Mouse (Mus musculus): ENCODE measurements around the gene Plcxd2. TPM values are rescaled to one million over a fixed set of nuclear protein-coding genes. Genes with fewer than 3 reads are reported as not detected.
A peak's percentile ranks its signal among the peaks of the same experiment; 100 is the strongest.

The Plcxd2 gene
- polyA plus RNA-seq, 1 experiment from 2014 or later: 6.6 TPM

DNA sequence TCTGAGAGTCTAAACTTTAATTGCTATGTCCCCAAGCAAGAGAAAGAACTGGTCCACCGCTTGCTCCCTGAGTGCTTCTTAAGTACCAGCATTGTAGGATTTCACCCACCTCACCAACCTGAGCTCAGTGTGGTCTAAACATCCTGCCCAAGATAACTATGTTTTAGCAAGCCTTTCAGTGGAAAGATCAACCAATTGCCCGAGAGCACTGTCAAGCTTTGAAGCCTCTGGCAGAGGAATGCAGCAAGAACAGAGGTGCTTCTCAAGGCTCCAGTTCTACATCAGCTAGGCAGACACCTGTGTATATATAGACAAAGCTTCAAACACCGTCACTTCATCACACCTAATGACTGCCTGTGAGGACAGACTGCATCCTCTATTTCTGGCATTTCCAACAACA is 1.3 kb downstream of the Plcxd2 start:
- Histone ChIP-seq H3K4me3 (ENCODE audit: low read depth, low read length) (peak overlapping the region; percentile 64), H3K4me1 (ENCODE audit: insufficient read depth) (peaks cover 6% of the 10 kb centered on the region), H3K27me3 (ENCODE audit: insufficient read depth, low read length) (no peaks in the 10 kb centered on the region), H3K36me3 (replicated peaks; ENCODE audit: insufficient read depth, low read length) (no peaks in the 10 kb centered on the region), H3K4me2 (ENCODE audit: low read depth, low read length) (peak overlapping the region; percentile 86), H3K27ac (ENCODE audit: low read depth) (no peak overlapping the region), H3K9me3 (ENCODE audit: low read length) (peaks cover 4% of the 10 kb centered on the region; the same call in 1 of the 2 replicates), H3K9ac (replicated peaks) (peak overlapping the region; percentile 23; the same call in 1 of the 2 replicates)
- no peak for ATAC-seq
- DNase-seq: no peak
- TF ChIP-seq CTCF (IDR thresholded peaks at IDR 0.05; ENCODE audit: low read depth) (no peak), EP300 (IDR thresholded peaks at IDR 0.05; ENCODE audit: low read depth) (no peak)
- 49% methylated on average over 3 of the region's 3 CpGs for WGBS (ENCODE audit: insufficient replicate concordance)

DNA sequence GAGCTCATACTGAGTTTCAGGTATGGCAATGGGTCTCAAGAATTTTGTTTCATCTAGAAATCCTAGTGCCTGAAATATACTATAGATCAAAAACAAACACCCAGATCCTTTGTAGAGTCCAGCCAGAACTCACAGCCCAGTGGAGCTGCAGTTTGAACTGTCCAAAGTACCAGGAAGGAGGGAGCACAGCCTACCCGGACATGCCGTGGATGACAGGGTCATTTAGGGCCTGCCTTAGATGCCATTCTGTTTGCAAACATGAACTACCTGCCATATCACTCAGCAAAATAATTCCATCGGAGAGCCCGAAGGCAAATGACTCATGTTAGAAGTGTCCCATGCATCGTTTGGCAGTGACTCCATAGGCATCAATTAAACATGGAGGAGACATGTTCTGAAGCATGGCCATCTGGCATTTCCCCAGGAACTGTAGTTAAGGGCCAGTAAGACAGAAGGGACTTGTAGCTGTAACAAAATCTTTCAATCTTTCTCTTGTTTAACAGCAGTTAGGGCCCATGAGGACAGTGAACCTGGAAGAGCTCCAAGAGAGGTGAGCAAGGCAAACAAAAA is 1.9 kb downstream of the Plcxd2 start:
- Histone ChIP-seq H3K36me3 (replicated peaks; ENCODE audit: insufficient read depth, low read length) (no peaks in the 10 kb centered on the region), H3K4me1 (ENCODE audit: insufficient read depth) (peaks cover 10% of the 10 kb centered on the region), H3K9me3 (ENCODE audit: low read length) (peaks cover 3% of the 10 kb centered on the region; the same call in 1 of the 2 replicates), H3K4me3 (ENCODE audit: low read depth, low read length) (peak overlapping the region; percentile 64), H3K27ac (ENCODE audit: low read depth) (no peak overlapping the region), H3K9ac (replicated peaks) (no peak overlapping the region), H3K4me2 (ENCODE audit: low read depth, low read length) (peak overlapping the region; percentile 86), H3K27me3 (ENCODE audit: insufficient read depth, low read length) (no peaks in the 10 kb centered on the region)
- no peak for TF ChIP-seq CTCF (IDR thresholded peaks at IDR 0.05; ENCODE audit: low read depth)
- TF ChIP-seq EP300 (IDR thresholded peaks at IDR 0.05; ENCODE audit: low read depth): no peak
- ATAC-seq (no peak), DNase-seq (peak; percentile 21)
- 61% methylated on average over 5 of the region's 5 CpGs for WGBS (ENCODE audit: insufficient replicate concordance)

GRCm38 (mm10) chr16:46006261-46006660 is 3.8 kb downstream of the Plcxd2 start:
- no peak for ATAC-seq
- H3K4me2 ChIP-seq (ENCODE audit: low read depth, low read length): no peak overlapping the region
- no peak for DNase-seq
- H3K4me1 ChIP-seq (ENCODE audit: insufficient read depth): peaks cover 10% of the 10 kb centered on the region
- 76% methylated on average over 10 of the region's 10 CpGs for WGBS (ENCODE audit: insufficient replicate concordance)
- H3K36me3 ChIP-seq (replicated peaks; ENCODE audit: insufficient read depth, low read length): no peaks in the 10 kb centered on the region
- H3K27me3 ChIP-seq (ENCODE audit: insufficient read depth, low read length): no peaks in the 10 kb centered on the region
- no peak overlapping the region for H3K4me3 ChIP-seq (ENCODE audit: low read depth, low read length)
- no peak for TF ChIP-seq EP300 (IDR thresholded peaks at IDR 0.05; ENCODE audit: low read depth)
- H3K9me3 ChIP-seq (ENCODE audit: low read length): no peaks in the 10 kb centered on the region
- no peak overlapping the region for H3K27ac ChIP-seq (ENCODE audit: low read depth)
- H3K9ac ChIP-seq (replicated peaks): no peak overlapping the region

DNA sequence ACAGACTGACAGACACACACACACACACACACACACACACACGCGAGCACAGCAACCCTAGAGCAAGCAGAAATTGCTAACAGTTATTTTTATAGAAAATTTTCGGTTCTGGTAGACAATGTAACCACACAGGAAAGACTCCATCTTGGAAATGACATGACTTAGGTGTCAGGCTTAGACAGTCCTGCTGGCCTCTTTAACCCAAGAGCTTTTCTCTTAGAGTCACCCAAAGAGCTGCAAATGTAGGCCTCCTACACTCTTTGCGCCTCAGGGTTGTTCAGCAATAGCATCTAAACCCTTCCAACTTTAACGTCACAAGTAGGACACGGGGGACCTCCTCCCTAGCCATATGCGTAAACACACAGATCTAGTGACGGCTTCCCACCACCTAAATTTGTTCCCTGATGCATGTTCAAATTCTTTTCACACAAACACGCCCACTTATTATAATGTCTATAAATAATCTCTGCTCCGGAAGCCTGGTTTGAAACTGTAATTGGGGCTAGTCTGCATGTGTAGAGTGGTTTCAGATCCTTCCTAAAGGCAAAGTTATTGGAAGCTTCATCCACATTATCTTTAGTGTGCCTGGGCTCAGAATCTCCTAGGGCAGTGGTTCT is 8.4 kb downstream of the Plcxd2 start:
- H3K4me1 ChIP-seq (ENCODE audit: insufficient read depth): peaks cover 4% of the 10 kb centered on the region
- H3K27ac ChIP-seq (ENCODE audit: low read depth): no peak overlapping the region
- 79% methylated on average over 10 of the region's 10 CpGs for WGBS (ENCODE audit: insufficient replicate concordance)
- DNase-seq: no peak
- H3K36me3 ChIP-seq (replicated peaks; ENCODE audit: insufficient read depth, low read length): no peaks in the 10 kb centered on the region
- H3K4me2 ChIP-seq (ENCODE audit: low read depth, low read length): no peak overlapping the region
- no peak for TF ChIP-seq CTCF (IDR thresholded peaks at IDR 0.05; ENCODE audit: low read depth)
- no peak for ATAC-seq
- H3K27me3 ChIP-seq (ENCODE audit: insufficient read depth, low read length): no peaks in the 10 kb centered on the region
- H3K4me3 ChIP-seq (ENCODE audit: low read depth, low read length): no peak overlapping the region
- no peaks in the 10 kb centered on the region for H3K9me3 ChIP-seq (ENCODE audit: low read length)
- no peak overlapping the region for H3K9ac ChIP-seq (replicated peaks)

DNA sequence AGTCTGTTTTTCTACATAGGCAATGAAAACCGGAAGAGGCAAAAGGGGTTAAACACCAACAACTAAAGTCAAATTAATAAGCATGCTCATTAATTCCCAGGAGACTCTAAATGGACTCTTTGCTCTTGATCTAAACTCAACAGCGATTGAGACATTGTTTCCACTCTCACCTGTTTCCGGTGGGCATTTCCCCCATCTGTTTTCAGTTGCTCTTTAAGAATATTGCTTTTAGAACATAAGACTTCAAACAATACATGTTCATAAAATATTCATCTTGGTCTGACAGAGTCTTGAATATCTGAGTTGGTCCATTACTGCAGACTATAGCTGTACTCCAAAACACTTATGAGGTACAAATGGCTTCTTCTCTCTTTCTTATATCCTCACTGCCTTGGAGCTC is 9.0 kb downstream of the Plcxd2 start:
- no peak for DNase-seq
- TF ChIP-seq EP300 (IDR thresholded peaks at IDR 0.05; ENCODE audit: low read depth) (no peak), CTCF (IDR thresholded peaks at IDR 0.05; ENCODE audit: low read depth) (no peak)
- H3K4me2 ChIP-seq (ENCODE audit: low read depth, low read length): no peak overlapping the region
- no peaks in the 10 kb centered on the region for H3K27me3 ChIP-seq (ENCODE audit: insufficient read depth, low read length)
- H3K4me1 ChIP-seq (ENCODE audit: insufficient read depth): peaks cover 4% of the 10 kb centered on the region
- H3K4me3 ChIP-seq (ENCODE audit: low read depth, low read length): no peak overlapping the region
- no peaks in the 10 kb centered on the region for H3K9me3 ChIP-seq (ENCODE audit: low read length)
- no peaks in the 10 kb centered on the region for H3K36me3 ChIP-seq (replicated peaks; ENCODE audit: insufficient read depth, low read length)
- whole genome bisulfite sequencing (ENCODE audit: insufficient replicate concordance): 81% methylated on average over 3 of the region's 3 CpGs
- ATAC-seq: no peak
- H3K9ac ChIP-seq (replicated peaks): no peak overlapping the region
- no peak overlapping the region for H3K27ac ChIP-seq (ENCODE audit: low read depth)

DNA sequence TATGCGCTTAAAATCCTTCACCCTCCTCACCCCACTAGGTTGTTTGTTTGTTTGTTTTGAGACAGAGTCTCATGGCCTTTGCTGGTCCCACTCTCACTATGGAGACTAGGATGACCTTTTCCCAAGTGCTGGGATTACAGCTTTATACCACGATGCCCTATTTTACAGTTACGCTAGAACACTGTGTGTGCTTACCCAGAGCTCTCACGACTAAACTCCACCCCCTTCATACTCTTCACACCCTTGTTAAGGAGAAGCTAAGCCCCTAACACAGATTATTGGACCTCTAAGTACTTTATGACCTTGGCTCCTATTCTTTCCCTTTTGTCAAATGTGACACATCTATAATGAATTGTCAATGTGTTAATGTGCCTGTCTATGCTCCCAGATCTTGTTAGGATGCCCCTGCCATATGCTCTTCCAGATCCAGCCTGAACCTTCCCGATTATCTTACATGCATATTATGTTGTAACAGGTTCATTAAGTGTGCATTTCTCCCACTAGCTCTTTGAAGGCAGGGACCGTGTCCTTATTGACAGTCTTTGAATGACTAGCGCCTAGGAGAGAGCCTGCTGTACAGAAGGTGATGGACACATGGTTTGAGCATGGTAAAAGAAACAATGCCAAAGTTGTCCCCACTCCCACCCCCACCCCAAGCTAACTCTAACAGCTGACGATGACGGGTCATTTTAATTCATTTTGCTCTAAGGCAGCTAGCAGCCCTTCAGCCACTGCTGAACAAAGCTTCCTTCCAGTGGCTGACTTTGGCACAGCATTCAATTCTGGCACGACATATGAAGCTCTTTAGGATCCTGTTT is 10.4 kb downstream of the Plcxd2 start:
- Histone ChIP-seq H3K4me1 (ENCODE audit: insufficient read depth) (peaks cover 4% of the 10 kb centered on the region), H3K36me3 (replicated peaks; ENCODE audit: insufficient read depth, low read length) (no peaks in the 10 kb centered on the region), H3K9ac (replicated peaks) (no peak overlapping the region), H3K4me2 (ENCODE audit: low read depth, low read length) (no peak overlapping the region), H3K27ac (ENCODE audit: low read depth) (no peak overlapping the region), H3K4me3 (ENCODE audit: low read depth, low read length) (no peak overlapping the region), H3K9me3 (ENCODE audit: low read length) (no peaks in the 10 kb centered on the region), H3K27me3 (ENCODE audit: insufficient read depth, low read length) (no peaks in the 10 kb centered on the region)
- ATAC-seq: no peak
- no peak for TF ChIP-seq EP300 (IDR thresholded peaks at IDR 0.05; ENCODE audit: low read depth)
- TF ChIP-seq CTCF (IDR thresholded peaks at IDR 0.05; ENCODE audit: low read depth): no peak
- WGBS (ENCODE audit: insufficient replicate concordance): 70% methylated on average over 10 of the region's 10 CpGs
- DNase-seq: no peak

Data from liver, postnatal 0 days (tissue).